Mouse (Mus musculus): Measurements from ENCODE around the gene Ces1b.

The Ces1b gene

DNA sequence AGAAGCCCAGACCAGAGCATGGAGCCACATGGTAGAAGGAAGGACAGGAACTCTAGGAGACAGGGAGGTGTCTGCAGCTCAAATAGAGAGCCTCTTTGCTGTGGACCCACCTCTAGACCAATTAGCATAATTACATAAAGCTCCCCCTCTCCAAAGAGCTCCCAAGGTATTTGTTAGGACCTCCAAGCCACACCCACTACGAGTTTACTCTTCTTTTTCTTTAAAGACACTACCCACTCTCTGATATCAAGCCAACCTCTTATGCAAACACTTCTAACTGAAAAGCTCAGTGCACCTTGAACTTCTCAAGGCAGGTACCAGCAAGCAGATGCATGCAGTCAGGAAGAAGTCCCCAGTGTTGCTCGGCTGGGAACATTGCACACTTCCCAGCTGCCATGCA lies at the start of gene Ces1b:
TSS of gene Ces1b (minus strand) at position 131 of the 400 bp plus-strand sequence.
- no peak for DNase-seq (ENCODE audit: low spot score)

DNA sequence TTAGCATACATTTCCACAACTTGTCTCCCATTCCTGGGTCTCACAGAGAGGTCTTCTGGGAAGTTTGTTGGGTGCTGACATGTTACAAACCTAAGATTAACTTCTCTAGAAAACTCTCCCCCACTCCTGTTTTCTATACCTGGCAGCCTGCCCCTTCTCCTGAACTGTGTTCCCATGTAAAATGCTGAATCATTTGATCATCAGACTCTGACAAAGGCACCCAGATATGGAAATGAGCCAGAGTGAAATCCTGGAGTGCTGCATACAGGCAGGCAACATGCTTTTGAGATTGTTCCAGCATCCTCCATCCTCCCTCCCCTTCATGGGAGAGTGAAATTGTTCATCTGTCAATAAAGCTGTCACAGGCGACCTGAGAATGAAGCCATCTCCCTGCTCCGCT lies 46.7 kb upstream of the Ces1b start:
- DNase-seq (ENCODE audit: low spot score) = no peak

DNA sequence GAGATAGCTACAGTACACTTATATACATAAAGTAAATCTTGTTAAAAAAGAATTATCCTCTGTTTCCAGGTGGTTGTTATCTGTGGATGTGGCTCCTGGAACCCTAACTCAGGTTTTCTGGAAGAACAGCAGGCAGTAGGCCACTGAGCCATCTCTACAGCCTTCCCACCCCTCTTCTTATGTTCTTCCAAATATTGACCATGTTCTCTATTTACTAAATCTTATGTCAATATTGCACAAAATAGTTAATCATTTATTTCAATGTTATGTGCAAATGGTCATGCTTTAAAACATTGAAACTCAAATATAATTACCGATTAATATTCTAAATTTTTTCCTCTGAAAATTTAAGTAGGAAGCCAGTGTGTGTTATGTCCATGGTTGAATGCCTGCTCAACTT lies 42.2 kb upstream of the Ces1b start:
- DNase-seq (ENCODE audit: low spot score) = no peak

DNA sequence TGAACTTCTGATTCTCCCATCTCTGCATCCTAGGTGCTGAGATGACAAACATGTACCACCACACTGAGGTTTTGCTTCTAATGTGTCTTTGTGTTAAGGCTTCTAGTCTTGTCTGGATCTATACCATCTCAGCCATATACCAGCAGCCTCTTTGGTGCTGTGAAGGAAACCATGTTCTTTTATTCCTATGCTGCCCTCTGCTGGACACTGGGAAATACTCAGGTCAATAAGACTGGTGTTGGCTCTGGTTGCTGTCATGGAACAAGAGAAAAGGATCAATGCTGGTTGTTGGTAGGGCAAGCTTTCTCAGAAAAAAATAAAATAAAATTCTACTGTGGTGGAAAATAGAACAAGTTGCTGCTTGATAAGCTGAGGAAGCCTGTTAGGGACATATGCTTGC lies 15.6 kb upstream of the Ces1b start:
- no peak for DNase-seq (ENCODE audit: low spot score)

- DNase-seq (ENCODE audit: low spot score) = no peak
Observed at GRCm38 (mm10) chr8:93091324-93091723, 11.5 kb upstream of the Ces1b start.

DNA sequence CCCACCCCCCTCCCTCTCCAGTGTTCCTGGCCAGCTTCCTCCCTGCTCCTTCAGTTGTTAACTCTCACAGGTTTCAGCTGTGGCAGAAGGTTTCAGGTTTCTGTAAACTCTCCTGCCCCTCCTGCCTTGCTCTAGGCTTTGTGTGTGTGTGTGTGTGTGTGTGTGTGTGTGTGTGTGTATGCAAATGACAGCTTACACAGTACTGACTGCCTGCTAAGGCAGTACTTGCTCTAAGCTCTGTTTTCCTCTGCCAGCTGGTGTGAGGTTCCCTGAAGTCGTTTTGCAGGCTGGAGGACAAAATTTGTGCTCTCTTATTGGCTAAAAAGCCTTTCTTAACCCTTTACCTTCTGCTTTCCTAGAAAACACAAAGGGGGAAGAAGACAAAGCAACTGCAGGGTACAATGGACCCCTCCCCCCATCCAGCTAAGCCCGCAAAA lies 8.9 kb upstream of the Ces1b start:
- no peak for DNase-seq (ENCODE audit: low spot score)

GRCm38 (mm10) chr8:93088193-93088592 lies 8.4 kb upstream of the Ces1b start:
- DNase-seq (ENCODE audit: low spot score) = no peak

DNA sequence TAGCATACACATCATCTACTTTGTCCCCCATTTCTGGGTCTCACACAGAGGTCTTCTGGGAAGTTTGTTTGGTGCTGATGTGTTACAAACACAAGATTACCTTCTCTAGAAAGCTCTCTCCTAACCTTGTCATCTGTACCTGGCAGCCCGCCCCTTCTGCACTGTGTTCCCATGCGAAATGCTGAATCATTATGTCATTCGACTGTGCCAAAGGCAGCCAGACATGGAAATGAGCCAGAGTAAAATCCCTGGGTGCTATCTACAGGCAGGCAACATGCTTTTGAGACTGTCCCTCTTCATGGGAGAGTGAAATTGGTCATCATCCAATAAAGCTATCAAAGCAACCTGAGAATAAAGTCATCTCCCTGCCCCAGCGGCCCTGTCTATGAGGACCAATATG lies 4.6 kb downstream of the Ces1b start:
- no peak for DNase-seq (ENCODE audit: low spot score)

DNA sequence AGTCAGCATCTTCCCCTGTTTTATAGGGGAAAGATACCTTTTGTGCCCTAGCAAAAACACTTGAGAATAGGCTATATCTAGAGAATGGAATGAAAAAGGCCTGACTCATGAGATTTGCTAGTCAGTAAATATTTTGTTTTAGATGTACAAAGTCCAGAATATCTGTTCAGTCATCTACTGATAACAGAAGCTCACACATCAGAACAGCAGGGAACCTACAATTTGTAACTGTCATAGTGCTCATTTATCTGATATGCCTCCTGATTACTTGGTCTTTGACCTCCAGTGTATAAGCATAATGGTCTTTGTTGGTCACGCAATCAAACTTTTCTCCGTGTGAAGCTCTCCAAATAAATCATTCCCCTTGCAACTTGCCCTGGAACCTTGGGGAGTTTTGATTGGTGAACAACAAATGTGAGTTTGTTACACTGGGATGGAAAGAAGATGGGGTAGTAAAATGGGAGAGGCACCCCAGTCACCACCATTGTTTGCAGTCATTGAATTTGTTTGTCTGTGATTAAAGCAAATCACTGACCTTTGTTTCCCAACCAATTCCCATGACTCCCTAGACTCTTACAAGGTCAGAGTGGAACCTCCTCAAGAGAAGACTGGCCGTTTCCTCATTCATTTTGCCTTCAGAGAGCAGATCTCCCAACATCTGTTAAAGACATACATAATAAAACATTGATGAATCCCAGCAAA lies 16.2 kb downstream of the Ces1b start:
- no peak for DNase-seq (ENCODE audit: low spot score)

GRCm38 (mm10) chr8:93059185-93059584 lies 20.6 kb downstream of the Ces1b start:
- peak; percentile 26 for DNase-seq (ENCODE audit: low spot score)

GRCm38 (mm10) chr8:93055238-93055637 lies 24.6 kb downstream of the Ces1b start:
- no peak for DNase-seq (ENCODE audit: low spot score)

DNA sequence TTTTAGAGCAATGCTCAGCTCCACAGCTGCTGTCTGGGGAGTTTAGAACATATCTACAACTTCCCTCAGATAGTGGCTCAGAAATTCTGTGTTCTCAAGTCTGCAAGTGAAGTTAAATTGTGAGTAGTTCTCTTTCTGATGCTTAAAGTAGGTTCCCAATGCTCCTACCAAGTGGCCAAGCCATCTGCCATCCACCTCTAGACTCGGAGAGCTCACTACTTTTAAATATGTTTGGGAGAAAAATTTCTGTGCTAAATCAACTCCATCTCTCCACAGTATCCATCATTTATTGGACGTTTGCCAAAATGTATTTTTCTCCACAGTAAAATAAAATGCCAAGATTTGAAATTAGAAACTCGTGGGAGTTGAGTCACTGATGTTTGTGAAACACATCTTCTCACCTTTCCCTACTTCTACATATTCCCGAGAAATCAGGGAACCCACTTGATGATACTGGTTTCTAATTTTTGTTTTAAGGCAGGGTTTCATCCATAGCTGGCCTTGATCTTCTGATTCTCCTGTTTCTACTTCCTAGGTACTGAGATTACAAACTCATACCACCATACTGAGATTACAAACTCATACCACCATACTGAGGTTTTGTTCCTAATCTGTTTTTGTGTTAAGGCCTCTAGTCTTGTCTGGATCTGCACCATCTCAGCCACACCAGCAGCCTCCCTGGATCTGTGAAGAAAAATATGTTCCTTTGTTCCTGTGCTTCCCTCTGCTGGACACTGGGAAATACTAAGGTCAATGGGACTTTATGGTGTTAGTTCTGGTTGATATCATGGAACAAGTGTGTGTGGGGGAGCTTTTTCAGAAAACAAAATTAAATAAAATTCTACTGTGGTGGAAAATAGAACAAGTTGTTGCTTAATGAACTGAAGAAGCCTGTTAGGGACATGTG lies 31.1 kb downstream of the Ces1b start:
- DNase-seq (ENCODE audit: low spot score) = no peak

GRCm38 (mm10) chr8:93048092-93048491 lies 31.7 kb downstream of the Ces1b start, which contains the start of gene Ces1a:
Gene Ces1a, minus strand, starts transcription at chr8:93048192.
- DNase-seq (ENCODE audit: low spot score) = no peak

DNA sequence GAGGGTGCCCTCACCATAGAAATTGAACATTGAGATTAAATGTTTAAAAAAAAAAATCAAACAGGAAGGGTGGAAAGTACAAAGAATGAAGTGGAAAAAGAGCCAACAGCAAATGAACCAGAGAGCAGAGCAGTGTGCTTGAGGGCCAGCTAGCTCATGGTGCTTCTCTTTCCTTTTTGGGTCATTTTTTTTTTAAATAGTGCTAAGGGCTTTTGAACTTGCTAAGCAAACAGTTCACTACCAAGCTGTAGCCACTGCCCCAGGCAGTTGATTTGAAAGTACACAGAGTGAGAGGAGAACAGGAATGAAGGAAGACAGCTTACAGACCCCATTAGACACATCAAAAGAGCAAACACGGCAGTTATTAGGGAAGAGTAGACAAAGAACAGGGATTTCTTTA lies 36.7 kb downstream of the Ces1b start:
- no peak for DNase-seq (ENCODE audit: low spot score)

GRCm38 (mm10) chr8:93040776-93041567 lies 38.8 kb downstream of the Ces1b start:
- DNase-seq (ENCODE audit: low spot score) = no peak

DNA sequence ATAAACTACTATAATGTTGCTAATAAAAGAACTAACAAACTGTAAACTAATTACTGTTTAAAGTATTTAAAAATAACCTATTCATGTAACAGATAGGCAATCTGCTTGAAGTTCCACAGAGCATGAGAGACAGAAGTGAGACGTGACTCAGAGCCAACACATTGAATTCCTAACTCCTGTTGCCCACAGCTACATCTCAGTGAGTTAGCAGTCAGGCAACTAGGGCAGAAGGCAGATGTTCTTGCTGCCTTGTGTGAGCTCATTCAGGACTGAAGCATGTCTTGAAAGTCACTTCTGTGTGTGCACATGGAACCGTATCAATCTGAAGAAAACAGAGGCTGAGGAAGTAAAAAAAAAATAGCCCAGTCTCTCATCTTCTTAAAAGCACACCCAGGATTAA lies 39.6 kb downstream of the Ces1b start:
- DNase-seq (ENCODE audit: low spot score) = no peak

- DNase-seq (ENCODE audit: low spot score) = no peak
Observed at GRCm38 (mm10) chr8:93038831-93039230, 41.0 kb downstream of the Ces1b start.

DNA sequence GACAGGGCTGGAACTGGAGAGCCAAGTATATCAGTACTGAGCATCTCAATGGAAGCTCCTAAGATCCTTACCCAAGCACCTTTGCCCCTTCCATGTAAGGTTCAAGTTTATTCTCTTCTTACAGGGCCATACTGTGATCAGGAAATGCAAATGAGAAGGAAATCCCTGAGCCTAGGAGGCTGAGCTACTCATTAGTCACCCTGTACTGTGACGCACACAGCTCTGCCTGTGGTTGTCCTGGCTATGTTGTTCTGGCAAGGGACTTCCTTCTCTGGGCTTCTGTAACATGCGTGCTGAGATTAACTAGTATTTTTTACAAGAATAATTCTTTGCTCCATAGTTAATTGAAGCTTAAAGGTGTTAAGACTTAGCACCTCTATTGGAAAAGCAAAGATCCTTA lies 49.2 kb downstream of the Ces1b start:
- DNase-seq (ENCODE audit: low spot score) = no peak

DNA sequence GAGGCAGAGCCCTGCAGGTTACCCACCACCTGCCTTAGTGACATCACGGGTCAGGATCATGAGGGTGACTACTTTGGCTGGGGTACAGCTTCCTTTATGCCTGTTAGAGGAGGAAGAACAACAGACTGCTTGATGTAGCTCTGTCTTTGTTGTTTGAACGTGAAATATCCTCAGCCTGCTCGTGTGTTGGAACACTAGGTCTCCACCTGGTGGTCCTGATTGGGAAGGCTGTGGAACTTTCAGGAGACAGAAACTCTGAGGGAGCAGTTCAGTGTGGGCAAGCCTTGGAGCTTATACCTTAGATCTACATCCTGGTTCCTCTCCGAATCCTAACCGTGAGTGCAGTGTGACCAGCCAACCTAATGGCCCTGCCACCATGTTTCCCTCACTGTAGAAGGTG lies 58.1 kb downstream of the Ces1b start:
- no peak for DNase-seq (ENCODE audit: low spot score)

- no peak for DNase-seq (ENCODE audit: low spot score)
Observed at GRCm38 (mm10) chr8:93014300-93014699, 65.5 kb downstream of the Ces1b start.

GRCm38 (mm10) chr8:93012226-93012625 lies 67.6 kb downstream of the Ces1b start:
- DNase-seq (ENCODE audit: low spot score) = no peak

DNA sequence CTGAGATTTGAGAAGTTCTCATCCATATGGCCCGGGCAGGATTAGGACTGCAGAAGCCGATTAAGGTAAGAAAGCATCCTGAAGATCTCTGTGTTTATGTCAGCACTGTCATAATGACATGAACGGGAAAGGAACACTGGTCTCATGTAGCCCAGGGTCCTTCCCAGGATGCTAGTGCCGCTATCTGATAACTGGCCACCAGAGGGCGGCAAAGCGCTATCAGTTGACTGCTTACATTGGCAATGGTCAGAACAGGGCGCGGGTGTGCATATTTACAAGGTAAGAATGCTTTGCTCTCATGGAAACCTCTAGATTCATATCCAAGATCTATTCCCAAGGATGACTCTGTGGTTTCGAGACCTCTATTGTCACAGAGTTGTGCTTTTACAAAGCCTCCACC lies 68.4 kb downstream of the Ces1b start:
- peak; percentile 75 for DNase-seq (ENCODE audit: low spot score)

All from ovary, postnatal 36 days (tissue).